Mouse (Mus musculus) c-Kit-positive CD71-positive TER-119-positive erythroid progenitor cells, embryonic 14.5 days (primary cell): ENCODE data around the gene 1810037I17Rik.
"Not testable (repeated sequence)": the region's sequence is repeated elsewhere in the genome, so short reads cannot be mapped to it uniquely, and the experiment has no call there.

Experiments used
- DNase-seq: peaks from one replicate; pipeline ENCODE4 v3.0.0-alpha.2; 2013; ENCODE audit warnings: low spot score

The 1810037I17Rik gene

DNA sequence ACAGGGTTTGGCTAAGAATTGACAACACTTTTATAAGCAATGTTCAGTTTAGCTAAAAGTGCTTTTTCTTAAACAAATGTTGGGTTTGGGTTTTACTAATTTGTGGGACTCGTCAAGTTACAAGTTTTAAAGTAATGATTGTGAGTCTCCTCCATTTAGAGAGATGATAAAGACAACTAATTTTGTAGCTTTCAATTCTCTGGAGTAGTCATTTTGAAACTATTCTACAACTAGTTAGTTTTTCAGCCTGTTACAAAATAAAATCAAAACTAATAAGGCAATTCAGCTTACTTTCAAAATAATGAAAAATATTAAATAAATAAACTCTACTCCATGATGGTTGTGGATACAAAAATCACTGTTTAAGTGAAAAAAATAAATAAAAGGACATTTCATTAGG lies 8.5 kb downstream of the 1810037I17Rik start:
- DNase-seq = no peak

DNA sequence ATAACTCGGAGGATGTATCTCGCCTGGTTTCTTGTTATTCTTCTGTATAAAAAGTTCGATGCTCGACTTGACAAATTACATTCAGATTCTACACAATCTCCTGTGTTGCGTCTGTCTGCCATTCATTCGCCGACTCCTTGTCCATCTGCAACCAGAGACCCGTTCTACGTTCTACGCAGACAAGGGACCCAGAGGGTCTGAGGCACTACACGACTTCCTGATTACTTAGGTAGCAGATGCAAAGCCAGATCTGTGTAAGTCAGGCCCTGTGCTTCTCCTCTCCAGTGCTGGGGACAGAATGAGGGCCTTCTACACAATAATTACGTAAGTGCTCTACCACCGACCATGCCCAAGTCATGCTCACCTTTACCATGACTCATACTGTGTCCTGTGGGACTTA lies 13.2 kb downstream of the 1810037I17Rik start:
- DNase-seq = not testable (repeated sequence)

DNA sequence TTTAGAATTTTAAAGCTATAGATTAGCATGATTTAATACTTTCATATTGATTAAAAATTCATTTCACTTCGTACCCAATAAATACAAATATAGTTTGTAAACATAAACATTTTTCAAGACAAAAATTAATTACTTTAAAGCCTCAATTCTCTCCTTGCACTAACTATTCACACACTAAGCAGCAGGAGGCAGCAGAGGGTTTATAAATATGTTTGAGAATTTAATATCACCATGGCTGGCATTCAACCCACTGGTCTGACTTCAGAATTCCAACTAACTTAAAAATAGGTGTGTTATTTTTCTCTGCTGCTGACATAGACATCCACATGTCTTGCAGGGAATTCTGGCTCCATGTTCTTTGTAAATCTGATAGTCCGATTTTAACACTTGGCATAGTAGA lies 15.2 kb downstream of the 1810037I17Rik start:
- peak; percentile 25 for DNase-seq

DNA sequence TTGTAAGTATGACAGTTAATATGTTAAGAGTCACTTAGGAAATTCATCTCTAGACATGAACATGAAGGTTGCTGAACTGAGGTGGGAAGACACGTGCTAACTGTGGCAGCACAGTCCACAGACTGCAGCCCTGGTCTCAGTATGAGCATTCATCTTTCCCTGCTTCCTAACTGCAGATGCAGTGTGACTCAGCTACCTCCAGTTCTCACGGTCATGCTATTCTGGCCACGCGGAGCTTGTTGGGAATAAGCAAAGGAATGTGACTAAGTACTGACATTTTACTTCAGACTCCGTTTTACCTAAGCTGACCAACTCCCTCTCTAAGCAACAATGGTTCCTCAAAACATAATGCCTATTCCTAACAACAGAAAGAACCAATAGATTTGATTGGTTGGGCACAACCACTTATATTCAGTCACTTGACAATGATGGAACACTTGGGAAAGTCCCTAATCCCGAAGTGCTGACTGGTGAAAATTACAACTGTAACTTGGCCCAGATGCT lies 19.4 kb downstream of the 1810037I17Rik start:
- no peak for DNase-seq

DNA sequence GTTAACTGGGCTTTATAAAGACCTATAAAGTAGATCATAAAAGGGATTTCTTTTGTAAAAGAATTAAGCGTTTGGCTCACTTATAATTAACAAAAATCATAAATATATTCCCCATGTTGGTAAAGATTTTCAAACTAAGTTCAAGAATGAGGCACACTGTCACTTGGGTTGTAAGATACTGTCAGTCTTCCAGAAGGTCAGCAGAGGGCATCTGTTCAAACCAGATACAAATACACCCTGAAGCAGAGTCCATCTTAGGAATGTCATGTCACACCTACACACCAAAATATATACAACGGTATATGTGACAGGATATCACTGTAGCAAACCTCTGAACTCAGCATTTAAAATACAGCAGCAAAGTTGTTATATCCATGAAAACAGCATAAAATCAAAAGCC lies 26.1 kb downstream of the 1810037I17Rik start:
- DNase-seq = no peak

DNA sequence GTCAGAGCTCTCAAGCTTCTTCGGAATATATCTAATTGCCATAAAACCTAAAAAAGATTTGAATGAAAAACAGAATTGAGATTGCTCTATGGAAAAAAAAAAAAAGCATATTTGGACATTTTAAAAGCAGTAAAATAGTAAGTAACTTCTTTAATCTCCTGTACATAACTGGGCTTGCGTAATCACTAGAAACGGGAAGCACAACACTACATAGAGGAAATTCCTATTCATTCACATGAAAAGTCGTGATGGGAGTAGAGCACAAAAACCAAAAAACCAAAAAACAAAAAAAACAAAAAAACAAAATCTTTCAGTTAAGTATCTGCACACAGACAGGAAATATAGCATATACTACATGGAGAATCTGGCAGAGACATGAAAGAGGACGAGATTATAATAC lies 40.3 kb downstream of the 1810037I17Rik start:
- DNase-seq = no peak

DNA sequence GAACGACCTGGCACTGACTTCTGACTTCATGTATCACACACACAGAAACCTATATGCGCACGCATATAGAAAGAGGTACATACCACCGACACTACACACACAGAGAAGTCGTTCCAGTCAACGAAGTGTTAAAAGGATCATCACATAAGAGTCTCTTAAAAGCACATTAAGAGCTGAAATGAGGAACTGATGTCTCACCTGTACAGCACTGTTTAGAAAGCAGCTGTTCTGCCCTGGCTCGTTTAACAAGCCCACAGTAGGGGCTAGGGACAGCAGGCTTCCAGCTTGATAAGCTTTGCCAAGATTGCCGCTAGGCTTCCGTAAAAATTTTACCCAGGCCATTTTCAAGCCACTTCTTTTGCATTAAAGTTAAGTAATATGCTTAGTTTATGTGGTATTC lies 44.4 kb downstream of the 1810037I17Rik start:
- no peak for DNase-seq

DNA sequence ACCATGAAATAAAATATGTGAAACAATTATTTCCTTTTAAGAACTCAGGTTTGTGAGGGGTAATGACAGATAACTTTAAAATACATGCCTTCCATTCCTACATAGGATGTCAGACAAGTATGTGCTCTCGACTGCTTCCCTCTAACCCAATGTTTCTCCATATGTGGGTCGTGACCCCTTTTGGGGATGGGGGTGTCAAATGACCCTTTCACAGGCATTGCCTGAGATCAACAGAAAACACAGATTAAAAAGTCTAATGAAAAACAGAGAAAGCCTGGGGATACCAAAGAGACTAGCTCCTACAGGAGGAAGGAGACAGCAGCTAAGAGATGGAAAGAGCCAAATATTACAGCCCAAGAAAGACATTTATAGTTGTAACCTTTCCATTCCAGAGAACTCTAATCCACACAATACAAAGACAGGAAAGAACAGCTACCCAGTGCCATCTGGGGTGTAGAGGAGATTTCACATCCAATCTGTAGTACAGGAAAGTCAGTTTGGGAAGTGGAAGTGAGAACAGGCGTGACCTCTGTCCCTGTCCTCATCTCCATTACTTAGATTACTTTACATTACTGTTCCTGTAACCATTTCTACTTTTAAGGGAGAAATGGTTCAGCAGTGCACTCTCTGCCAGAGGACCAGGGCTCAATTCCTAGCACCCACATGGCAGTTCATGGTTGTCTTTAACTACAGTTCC lies 48.3 kb downstream of the 1810037I17Rik start:
- DNase-seq = no peak

DNA sequence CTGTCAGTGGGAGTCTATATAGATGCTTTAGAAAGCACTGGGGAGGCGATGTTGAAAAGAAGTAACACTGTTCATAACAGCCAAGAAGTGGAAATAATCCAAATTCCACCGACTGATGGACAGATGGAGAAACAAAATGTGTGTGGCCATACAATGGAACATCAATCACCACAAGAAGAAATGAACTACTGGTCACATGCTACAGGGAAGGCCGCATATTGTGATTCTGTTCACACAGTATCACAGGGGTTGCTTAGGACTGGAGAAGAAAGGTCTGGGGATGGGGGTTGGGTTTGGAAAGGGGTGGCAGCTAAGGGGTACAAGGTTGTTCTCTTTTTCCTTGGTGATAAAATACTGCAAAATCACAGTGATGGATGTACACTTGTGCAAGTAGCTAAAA lies 50.8 kb downstream of the 1810037I17Rik start:
- no peak for DNase-seq

DNA sequence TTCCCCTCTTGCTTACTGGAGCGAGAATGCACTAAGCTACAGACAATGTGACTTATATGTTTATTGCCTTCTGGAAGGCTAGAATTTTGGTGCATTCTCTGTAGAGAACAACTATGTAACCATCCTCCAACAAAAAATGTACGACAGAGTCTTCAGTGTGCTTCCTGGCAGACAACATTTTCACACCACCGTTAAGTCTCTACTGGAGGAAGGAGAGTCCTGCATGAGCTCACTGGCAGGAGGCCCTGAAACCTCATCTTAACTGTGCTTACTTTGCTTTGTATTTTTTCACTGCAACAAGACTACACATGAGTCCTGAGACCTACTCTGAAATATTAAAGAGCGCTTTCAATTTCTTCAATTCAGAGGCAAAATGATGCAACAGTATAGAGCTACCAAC lies 51.4 kb downstream of the 1810037I17Rik start:
- DNase-seq = no peak
